Mouse (Mus musculus) heart, adult 9 months (tissue): ENCODE data around the gene Bub1.

ENCODE experiments used
- DNase-seq, 2 experiments: peaks; one replicate each; pipeline ENCODE4 v3.0.0; 2022; ENCODE audit warnings: low spot score in 2 of 2

Bub1 gene

DNA sequence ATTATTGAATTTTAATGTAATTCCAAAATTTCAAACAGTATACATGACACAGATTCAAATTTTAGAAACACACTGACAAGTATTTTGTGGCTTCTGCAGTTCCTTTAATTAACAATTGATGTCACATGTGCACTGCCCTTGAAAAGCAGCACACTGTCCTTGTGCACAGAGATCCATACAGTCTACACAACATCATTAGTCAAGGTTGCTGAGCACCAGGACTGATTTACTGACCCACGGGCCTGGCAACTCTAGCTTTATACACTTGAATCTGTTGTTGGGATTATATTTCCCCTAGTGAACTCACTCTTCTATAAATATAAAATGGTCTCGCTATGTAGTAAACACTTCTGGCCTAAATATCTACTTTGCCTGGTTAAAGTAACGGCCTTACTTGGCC, 56.7 kb downstream of the Bub1 start:
- DNase-seq = no peak

DNA sequence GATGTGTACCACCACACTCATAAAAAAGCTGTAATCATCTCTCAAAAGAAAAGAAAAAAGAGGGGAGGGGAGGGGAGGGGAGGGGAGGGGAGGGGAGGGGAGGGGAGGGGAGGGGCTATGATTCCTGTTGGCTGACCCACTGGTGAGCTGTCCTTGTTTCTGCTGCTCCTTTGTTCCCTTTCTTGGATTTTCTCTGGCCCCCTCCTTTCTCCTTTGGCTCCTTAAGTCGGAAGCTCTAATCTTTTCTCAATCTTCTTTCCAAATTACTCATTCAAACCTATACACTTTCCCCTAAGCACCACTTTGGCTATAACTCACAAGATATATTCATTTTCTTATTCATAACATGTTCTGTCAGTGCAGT, 57.1 kb downstream of the Bub1 start:
- DNase-seq = no peak

- DNase-seq = no peak
Observed at GRCm38 (mm10) chr2:127773938-127774577, 57.6 kb downstream of the Bub1 start.

DNA sequence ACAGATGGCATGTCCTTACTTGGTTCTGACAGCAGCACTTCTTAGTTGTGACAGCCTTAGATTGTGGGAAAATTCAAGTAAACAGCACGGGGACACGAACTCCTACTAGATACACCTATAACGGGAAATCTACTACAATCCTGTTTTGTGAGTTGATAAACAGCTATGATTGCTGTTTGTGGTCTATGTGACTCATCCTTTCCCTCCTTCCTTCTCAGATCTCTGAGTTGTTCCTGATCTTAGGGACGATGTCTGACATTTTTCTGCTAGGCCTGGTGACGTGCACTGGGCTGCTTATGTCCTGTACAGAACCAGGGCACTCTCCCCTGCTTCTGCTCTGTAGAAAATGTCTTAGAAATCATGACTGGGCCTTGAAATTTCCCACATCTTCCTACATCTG, 70.1 kb downstream of the Bub1 start:
- no peak for DNase-seq

- DNase-seq = no peak
Observed at GRCm38 (mm10) chr2:127760429-127761000, 71.2 kb downstream of the Bub1 start.

GRCm38 (mm10) chr2:127760014-127760413, 71.7 kb downstream of the Bub1 start:
- no peak for DNase-seq

DNA sequence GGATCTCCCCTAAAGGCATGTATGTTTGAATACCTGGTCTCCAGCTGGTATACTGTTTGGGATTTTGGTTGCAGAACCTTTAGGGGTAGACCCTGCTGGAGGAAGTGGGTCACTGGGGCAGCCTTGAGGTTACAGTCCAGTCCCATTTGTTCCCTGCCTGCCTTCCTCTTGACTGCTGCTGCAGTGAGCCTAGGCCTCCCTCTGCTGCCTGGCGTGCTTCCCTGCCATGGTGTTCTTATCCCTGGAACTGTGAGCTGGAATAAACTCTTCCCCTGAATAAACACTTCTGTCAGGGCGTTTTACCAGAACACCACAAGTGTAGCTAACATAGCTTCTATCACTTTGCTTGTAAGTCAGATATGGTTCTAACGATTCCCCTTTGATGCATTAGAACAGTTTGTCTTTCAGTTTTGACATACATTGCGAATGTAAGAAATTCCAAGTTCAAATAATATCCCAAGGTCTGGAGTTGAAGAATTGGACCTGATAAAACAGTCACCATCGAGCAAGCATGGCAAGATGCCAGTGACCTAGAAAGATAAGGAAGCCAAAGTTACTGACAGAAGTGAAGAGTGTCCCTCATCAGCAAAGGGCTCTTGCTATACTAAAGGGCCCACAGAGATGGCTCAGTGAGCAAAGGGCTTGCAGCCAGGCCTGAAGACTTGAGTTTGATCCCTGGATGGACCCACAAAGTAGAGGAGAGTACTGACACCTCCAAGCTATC, 72.3 kb downstream of the Bub1 start:
- no peak for DNase-seq

GRCm38 (mm10) chr2:127757171-127757570, 74.5 kb downstream of the Bub1 start:
- DNase-seq = peak in 1 of 2 experiments; percentile 12

GRCm38 (mm10) chr2:127754113-127754512, 77.6 kb downstream of the Bub1 start:
- DNase-seq = no peak

DNA sequence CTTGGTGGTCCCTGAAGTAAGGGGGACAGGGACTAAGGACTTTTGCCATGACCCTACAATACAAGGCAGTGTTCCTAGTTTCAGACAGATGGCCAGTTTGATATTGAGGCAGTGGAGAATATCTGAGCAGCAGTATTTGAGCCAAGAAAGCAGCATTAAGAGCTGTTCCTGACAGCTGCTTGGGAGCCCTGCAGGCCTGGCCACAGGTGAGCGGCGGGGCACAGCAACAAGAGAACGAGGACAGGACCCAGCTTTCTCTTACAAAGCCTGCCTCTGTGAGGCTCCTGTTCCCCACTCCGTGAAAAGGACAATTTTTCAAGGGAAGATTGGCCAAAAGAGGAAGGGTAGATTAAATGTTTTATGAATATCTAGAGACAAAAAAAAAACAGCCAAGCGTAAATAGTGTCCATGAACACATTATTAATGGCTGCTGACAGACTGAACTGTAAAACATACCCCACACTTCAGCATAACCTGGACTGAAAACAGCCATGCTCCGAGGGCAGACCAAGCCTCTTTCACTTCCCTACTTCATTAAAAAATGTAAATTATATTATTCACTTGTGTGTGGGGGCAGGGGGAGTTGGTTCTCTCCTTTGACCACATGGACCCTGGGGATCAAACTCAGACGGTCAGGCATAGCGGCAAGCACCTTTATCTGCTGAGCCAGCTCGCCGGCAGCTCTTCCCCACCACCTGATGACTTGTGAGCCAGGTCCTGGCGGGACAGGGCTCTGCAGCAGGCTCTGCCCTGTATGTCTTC, 79.6 kb downstream of the Bub1 start:
- DNase-seq = no peak
